Mouse (Mus musculus): ENCODE data around the gene Olfr1410. TPM values are rescaled to one million over a fixed set of nuclear protein-coding genes. Genes with fewer than 3 reads are reported as not detected.

The Olfr1410 gene
- total and polyA plus RNA-seq, 2 experiments from 2014 or later: not detected

- Histone ChIP-seq H3K27ac (ENCODE audit: low read depth, low read length) (no peak overlapping the region), H3K4me3 (ENCODE audit: low read depth, low read length) (no peak overlapping the region), H3K4me2 (ENCODE audit: low read depth, low read length, poor library complexity, severe bottlenecking) (no peak overlapping the region), H3K4me1 (ENCODE audit: insufficient read depth, low read length) (no peaks in the 10 kb centered on the region), H3K9ac (replicated peaks; ENCODE audit: low read length, poor library complexity, severe bottlenecking) (no peak overlapping the region), H3K36me3 (ENCODE audit: insufficient read depth, low read length) (no peaks in the 10 kb centered on the region), H3K27me3 (ENCODE audit: insufficient read depth, low read length) (no peaks in the 10 kb centered on the region), H3K9me3 (ENCODE audit: low read length) (no peaks in the 10 kb centered on the region)
- ATAC-seq (ENCODE audit: low FRiP score) (no peak), DNase-seq (ENCODE audit: low spot score) (peak; percentile 33)
- 65% methylated on average over 4 of the region's 4 CpGs for WGBS
- TF ChIP-seq CTCF (IDR thresholded peaks at IDR 0.05): no peak
These were observed 22.6 kb downstream of the Olfr1410 start for GRCm38 (mm10) chr1:92628227-92628626.

DNA sequence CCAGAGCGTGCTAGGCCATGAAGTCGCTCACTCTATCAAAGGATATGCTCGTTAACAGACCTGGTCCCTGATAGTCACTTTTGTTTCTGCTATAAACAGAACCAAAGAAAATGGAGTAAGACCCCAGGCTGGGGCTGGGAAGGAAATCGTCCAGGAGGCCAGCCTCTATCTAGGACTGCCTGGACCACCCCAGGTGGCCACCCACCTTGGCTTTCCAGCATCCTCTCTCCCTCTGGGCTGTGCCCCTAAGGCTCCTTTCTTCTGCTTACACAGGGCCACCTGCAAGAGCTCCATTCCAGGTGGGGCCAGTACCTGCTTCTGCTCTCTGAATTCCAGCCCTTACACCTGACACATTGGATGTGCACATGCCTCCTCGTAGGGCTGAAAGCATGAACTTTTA lies 26.6 kb downstream of the Olfr1410 start:
- ATAC-seq (ENCODE audit: low FRiP score): no peak
- TF ChIP-seq CTCF (IDR thresholded peaks at IDR 0.05): no peak
- H3K36me3 ChIP-seq (ENCODE audit: insufficient read depth, low read length): peaks cover 17% of the 10 kb centered on the region

GRCm38 (mm10) chr1:92632948-92633347 lies 27.4 kb downstream of the Olfr1410 start:
- Histone ChIP-seq H3K9ac (replicated peaks; ENCODE audit: low read length, poor library complexity, severe bottlenecking) (no peak overlapping the region), H3K27ac (ENCODE audit: low read depth, low read length) (no peak overlapping the region), H3K4me3 (ENCODE audit: low read depth, low read length) (no peak overlapping the region), H3K27me3 (ENCODE audit: insufficient read depth, low read length) (no peaks in the 10 kb centered on the region), H3K4me2 (ENCODE audit: low read depth, low read length, poor library complexity, severe bottlenecking) (no peak overlapping the region), H3K36me3 (ENCODE audit: insufficient read depth, low read length) (peaks cover 24% of the 10 kb centered on the region), H3K9me3 (ENCODE audit: low read length) (no peaks in the 10 kb centered on the region), H3K4me1 (ENCODE audit: insufficient read depth, low read length) (no peaks in the 10 kb centered on the region)
- 69% methylated on average over 6 of the region's 6 CpGs for WGBS
- TF ChIP-seq CTCF (IDR thresholded peaks at IDR 0.05): no peak
- ATAC-seq (ENCODE audit: low FRiP score) (no peak), DNase-seq (ENCODE audit: low spot score) (no peak)

More for the DNA sequence above, 26.6 kb downstream of the Olfr1410 start:
- no peak overlapping the region for H3K4me3 ChIP-seq (ENCODE audit: low read depth, low read length)
- no peak overlapping the region for H3K9ac ChIP-seq (replicated peaks; ENCODE audit: low read length, poor library complexity, severe bottlenecking)
- no peak for DNase-seq (ENCODE audit: low spot score)
- WGBS: 82% methylated on average over 5 of the region's 5 CpGs
- H3K27ac ChIP-seq (ENCODE audit: low read depth, low read length): no peak overlapping the region
- H3K4me2 ChIP-seq (ENCODE audit: low read depth, low read length, poor library complexity, severe bottlenecking): no peak overlapping the region
- H3K9me3 ChIP-seq (ENCODE audit: low read length): no peaks in the 10 kb centered on the region
- H3K4me1 ChIP-seq (ENCODE audit: insufficient read depth, low read length): no peaks in the 10 kb centered on the region
- no peaks in the 10 kb centered on the region for H3K27me3 ChIP-seq (ENCODE audit: insufficient read depth, low read length)

DNA sequence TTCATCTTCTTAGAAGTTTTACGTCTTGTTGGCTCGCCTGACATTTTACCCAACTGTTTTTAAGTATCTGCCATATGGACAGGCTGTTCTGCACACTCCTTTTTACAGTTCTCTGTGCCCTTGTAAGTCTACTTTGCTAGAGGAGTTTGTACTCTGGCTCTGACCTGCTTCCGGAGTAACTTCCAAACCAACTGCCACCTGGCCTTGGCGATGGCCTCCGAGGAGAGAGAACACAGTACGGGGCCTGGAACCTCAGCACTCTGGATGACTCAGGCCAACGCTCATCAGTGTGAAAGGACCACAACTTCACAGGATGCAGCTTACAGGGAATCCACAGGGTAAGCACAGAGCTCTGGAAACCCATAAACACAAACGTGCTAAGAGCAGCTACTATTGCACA lies 28.1 kb downstream of the Olfr1410 start:
- ATAC-seq (ENCODE audit: low FRiP score) (no peak), DNase-seq (ENCODE audit: low spot score) (no peak)
- H3K27me3 ChIP-seq (ENCODE audit: insufficient read depth, low read length): no peaks in the 10 kb centered on the region
- H3K9ac ChIP-seq (replicated peaks; ENCODE audit: low read length, poor library complexity, severe bottlenecking): no peak overlapping the region
- 89% methylated on average over 8 of the region's 8 CpGs for WGBS
- peaks cover 30% of the 10 kb centered on the region for H3K36me3 ChIP-seq (ENCODE audit: insufficient read depth, low read length)
- no peak overlapping the region for H3K4me3 ChIP-seq (ENCODE audit: low read depth, low read length)
- no peak overlapping the region for H3K27ac ChIP-seq (ENCODE audit: low read depth, low read length)
- H3K4me1 ChIP-seq (ENCODE audit: insufficient read depth, low read length): no peaks in the 10 kb centered on the region
- no peak for TF ChIP-seq CTCF (IDR thresholded peaks at IDR 0.05)
- H3K4me2 ChIP-seq (ENCODE audit: low read depth, low read length, poor library complexity, severe bottlenecking): no peak overlapping the region
- H3K9me3 ChIP-seq (ENCODE audit: low read length): no peaks in the 10 kb centered on the region

DNA sequence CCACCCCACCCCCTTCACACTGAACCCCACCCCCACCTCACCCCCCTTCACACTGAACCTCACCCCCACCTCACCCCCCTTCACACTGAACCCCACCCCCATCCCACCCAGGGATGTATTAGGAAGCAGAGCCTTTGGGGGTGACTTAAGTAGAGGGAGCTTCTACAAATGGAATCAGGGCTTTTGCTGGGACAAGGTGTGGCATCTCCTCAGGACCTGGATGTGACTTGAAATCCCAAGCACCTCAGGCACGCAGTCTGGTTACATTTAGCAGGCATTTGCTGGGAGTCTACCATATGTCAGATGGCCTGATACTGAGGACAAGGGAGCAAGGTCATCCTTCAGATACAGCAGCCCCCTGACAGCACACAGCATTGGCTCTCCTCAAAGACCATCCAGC lies 29.0 kb downstream of the Olfr1410 start:
- 68% methylated on average over 1 of the region's 1 CpGs for WGBS
- no peak overlapping the region for H3K4me2 ChIP-seq (ENCODE audit: low read depth, low read length, poor library complexity, severe bottlenecking)

GRCm38 (mm10) chr1:92634976-92635599 lies 29.5 kb downstream of the Olfr1410 start:
- no peak overlapping the region for H3K27ac ChIP-seq (ENCODE audit: low read depth, low read length)
- TF ChIP-seq CTCF (IDR thresholded peaks at IDR 0.05): no peak
- DNase-seq (ENCODE audit: low spot score) (peak; percentile 68), ATAC-seq (ENCODE audit: low FRiP score) (no peak)
- H3K9ac ChIP-seq (replicated peaks; ENCODE audit: low read length, poor library complexity, severe bottlenecking): no peak overlapping the region
- H3K4me2 ChIP-seq (ENCODE audit: low read depth, low read length, poor library complexity, severe bottlenecking): no peak overlapping the region
- H3K27me3 ChIP-seq (ENCODE audit: insufficient read depth, low read length): no peaks in the 10 kb centered on the region
- H3K4me3 ChIP-seq (ENCODE audit: low read depth, low read length): no peak overlapping the region
- H3K4me1 ChIP-seq (ENCODE audit: insufficient read depth, low read length): 0 out of 2 replicates have a peak, but pooled peaks cover 3% of the 10 kb centered on the region
- 62% methylated on average over 4 of the region's 4 CpGs for whole genome bisulfite sequencing
- H3K9me3 ChIP-seq (ENCODE audit: low read length): no peaks in the 10 kb centered on the region
- H3K36me3 ChIP-seq (ENCODE audit: insufficient read depth, low read length): peaks cover 34% of the 10 kb centered on the region

More for the DNA sequence above, 29.0 kb downstream of the Olfr1410 start:
- no peak overlapping the region for H3K9ac ChIP-seq (replicated peaks; ENCODE audit: low read length, poor library complexity, severe bottlenecking)
- TF ChIP-seq CTCF (IDR thresholded peaks at IDR 0.05): no peak
- no peaks in the 10 kb centered on the region for H3K9me3 ChIP-seq (ENCODE audit: low read length)
- H3K4me3 ChIP-seq (ENCODE audit: low read depth, low read length): no peak overlapping the region
- no peak for ATAC-seq (ENCODE audit: low FRiP score)
- DNase-seq (ENCODE audit: low spot score): no peak
- H3K27me3 ChIP-seq (ENCODE audit: insufficient read depth, low read length): no peaks in the 10 kb centered on the region
- H3K36me3 ChIP-seq (ENCODE audit: insufficient read depth, low read length): peaks cover 34% of the 10 kb centered on the region
- H3K4me1 ChIP-seq (ENCODE audit: insufficient read depth, low read length): no peaks in the 10 kb centered on the region
- H3K27ac ChIP-seq (ENCODE audit: low read depth, low read length): no peak overlapping the region

Measured in midbrain, postnatal 0 days (tissue).